Mouse (Mus musculus) urinary bladder, postnatal 10 days (tissue): ENCODE data around the gene Slfn14.
"Not testable (repeated sequence)": the region's sequence is repeated elsewhere in the genome, so short reads cannot be mapped to it uniquely, and the experiment has no call there.

ENCODE experiments used
- DNase-seq: peaks from one replicate; pipeline ENCODE4 v3.0.0; 2022; ENCODE audit warnings: low spot score

Gene Slfn14

DNA sequence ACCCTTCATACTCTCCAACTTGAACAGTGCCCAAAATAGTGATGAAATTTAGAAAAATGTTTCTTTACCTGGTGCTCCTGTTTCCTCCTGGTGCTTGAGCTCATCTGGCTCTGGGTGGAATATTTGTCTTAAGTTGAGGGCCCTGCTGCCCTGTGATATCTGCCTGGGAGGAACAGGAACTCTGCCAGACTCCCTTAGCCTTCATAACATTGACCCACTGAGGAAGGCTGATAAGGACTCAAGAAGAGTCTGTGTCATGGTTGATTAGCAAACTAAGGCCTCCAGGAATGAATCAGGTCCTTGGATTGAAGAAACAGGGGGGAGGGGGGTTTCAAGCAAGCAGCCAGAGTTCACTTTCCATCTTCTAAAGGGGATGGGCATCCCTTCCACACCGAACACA, at the start of gene Slfn14:
Gene Slfn14, minus strand, starts transcription at position 161 of the 400 bp plus-strand sequence.
- DNase-seq, result no peak

DNA sequence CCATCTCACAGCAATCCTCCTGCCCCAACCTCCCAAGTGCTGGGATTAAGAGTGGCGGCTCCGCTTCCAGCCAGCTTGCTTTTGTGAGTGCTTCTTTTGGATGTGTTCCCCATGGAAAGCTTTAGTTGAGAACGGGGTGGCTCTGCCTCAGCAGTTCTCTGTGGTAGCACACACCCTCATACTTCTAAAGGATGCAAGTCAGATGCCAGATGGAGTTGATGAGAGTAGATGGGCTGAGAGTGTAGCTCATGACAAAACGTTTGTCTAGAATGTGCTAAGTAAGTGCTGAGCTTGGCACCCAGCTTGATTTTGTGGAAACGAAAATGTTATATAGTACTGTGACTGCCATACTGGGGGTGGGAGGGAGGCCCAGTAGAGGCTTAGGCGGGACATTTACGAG, 49.3 kb upstream of the Slfn14 start:
- no peak for DNase-seq

DNA sequence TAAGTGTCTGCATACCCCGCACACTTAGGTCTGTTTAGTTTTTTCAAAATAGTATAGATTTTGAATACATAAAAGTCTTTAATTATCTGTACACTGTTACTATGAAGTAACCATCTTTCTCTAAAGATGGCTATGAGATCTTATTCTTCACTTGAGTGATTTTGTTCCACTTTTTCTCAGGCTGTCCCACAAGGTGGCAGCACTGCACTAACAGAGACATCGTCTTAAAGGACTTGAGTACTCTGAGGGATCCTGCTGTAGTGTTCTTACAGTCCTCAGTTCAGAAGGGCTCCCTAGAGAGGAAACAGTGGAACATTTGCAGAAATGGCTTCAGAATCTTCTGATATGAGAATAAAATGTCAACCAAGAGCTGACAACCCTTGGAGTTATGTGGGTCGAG, 40.9 kb upstream of the Slfn14 start:
- no peak for DNase-seq

DNA sequence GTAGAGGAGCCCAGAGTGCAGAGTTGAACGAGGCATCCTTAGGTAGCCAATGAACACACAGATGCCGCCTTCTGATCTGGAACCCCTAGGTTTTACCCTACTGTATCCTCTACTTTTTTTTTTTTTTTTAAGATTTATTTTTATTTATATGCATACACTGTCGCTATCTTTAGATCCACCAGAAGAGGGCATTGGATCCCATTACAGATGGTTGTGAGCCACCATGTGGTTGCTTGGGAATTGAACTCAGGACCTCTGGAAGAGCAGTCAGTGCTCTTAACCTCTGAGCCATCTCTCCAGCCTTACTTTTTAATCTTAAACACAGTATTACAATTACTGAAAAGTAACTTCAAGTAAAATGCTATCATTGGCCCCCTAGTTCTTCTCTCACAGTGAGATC, 40.2 kb upstream of the Slfn14 start:
- DNase-seq, result not testable (repeated sequence)

DNA sequence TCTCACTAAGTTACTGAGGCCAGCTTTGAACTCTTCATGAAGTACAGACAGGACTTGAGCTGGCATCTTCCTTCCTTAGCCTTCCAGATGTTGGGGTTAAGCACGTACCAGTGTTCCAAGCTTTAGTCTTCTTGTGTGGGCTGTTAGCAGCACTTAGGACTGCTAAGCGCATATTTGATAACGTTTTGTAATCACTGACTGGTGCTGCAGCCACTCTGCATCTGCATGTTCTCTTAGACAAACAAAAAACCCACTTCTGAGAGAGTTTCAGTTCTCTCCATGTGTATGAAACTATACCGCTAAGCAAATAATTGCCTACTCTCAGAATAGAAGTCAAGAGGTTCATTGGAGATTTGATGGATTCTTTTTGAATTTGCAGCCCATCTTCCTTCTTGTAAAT, 32.5 kb upstream of the Slfn14 start:
- no peak for DNase-seq

DNA sequence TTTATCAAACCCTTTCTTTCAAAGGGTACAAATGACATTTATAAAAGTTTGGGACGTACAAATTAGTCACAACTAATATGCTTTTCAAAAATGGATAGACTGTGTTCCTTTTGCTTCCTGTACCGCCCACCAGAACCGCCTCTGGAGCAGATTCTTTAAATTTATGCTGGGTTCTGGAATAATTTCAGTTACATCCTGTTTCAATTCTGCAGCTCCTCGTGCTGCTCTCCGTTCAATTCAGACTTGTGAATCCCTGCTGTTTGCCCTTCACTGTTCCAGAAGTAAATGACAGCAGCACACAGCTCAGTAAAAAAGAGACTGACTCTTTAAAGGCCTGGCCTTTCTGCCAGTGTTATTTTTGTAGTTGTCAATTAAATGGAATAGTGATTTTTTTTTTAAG, 25.9 kb upstream of the Slfn14 start:
- no peak for DNase-seq

DNA sequence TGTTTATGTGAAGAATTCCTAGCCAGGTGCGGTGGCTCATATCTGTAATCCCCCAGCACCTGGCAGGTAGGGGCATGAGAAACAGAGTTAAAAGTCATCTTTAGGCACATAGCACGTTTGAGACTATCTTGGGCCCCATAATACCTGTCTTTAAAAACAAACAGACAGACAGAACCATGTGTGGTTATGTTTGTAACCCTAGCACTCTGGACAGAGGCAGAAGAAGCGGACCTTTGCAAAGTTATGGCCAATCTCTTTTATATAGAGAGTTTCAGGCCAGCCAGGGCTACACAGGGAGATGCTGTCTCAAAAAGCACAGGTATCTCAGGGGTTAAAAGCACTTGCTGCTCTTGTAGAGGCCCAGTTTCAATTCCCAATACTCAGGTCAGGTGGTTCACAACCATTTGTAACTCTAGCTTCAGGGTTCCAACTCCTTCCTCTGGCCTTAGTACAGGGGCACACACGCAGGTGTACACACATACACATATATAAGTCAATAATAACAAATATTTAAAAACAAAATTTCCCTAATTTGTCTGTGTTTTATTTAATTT, 20.3 kb upstream of the Slfn14 start:
- DNase-seq, result no peak

DNA sequence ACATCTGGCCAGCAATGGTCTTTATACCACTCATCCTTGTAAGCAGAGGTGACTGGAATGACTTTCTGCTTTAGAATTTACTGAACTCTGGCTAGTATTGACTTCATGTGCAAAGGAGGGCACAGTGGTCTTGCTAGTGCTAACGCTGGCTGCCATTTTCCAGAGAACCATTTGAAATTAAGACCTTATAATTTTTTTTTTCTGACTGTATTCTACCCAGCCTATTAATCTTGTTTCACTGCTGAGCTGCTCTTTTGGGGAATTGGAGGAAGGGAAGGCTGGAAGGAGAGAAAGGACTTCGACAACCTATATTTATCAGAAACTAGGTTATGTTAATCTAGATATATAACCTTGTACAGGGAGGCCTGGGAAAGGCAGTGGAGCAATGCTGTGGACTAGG, 18.0 kb upstream of the Slfn14 start:
- no peak for DNase-seq

DNA sequence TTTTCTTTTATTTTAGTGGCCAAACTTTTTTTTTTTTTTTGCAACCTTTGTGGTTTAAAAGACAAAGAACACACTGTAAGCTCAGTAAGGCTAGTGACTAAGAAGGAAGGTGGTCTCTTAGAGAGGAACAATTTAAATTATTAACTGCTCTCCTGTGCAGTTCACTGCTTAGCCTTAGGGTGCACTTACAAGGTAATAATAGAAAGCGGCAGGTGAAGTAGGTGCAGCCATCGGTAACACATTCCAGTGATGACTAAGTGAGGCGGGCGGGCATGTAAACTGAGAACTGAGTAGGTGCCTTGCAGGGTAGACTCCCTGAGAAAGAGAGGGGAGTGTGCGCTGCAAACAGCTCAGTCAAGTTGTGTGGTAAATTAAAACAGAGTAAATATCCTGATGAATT, 17.2 kb upstream of the Slfn14 start:
- no peak for DNase-seq

DNA sequence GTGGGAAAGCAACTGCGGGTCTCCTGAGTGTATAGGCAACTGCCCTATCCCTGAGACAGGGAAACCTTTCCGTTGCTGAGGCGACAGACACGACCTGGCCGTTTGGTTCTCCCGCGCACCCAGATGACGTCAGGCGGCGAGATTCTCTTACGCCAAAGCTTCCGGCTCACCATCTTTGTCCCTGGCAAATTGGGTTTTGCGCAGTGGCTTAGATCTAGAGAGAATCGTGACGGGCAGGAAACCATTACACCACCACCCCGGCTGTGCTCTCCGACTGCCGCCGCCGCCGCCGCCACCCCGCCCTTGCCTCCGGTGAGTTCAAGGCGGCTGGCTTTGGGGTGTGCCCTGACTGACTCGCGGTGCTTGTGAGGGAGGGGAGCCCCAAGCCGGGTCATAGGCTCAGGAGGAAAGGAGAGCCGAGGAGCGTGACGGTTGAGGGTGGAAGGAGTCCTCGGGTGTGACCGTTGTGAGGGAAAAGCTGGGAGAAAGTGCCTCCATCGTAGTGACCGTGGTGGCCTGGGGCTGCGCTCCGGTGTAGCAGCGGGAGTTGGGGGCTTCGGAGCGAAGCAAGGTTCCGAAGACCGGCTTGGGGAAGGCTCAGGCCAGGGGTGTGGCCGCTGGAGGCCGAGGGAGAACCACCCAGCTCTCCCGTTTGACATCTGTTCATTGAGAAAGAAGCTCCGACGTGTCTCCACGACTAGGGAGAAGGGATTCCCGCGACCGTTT, 16.2 kb upstream of the Slfn14 start, which contains the start of gene Pex12:
Gene Pex12, minus strand, starts transcription at position 61 of the 726 bp plus-strand sequence.
- DNase-seq, result peak; percentile 87

DNA sequence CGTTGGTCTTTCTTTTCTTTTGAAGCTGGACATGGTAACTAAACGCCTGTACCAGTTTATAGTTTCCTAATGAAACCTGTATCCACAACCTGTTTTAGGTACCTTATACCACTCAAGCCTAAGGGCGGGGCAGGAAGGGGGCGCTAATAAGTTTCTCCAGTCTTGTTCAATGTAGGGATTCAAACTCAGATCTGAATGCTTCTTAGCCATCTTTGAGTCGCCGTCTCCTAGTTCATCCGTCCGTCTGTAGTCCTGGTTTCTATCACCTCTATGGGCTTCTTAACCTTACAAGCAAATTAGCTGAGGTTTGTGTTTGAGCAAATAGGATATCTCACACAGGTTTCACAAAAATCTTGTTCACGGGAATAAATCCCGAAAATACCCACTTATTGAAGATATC, 15.6 kb upstream of the Slfn14 start:
- no peak for DNase-seq

DNA sequence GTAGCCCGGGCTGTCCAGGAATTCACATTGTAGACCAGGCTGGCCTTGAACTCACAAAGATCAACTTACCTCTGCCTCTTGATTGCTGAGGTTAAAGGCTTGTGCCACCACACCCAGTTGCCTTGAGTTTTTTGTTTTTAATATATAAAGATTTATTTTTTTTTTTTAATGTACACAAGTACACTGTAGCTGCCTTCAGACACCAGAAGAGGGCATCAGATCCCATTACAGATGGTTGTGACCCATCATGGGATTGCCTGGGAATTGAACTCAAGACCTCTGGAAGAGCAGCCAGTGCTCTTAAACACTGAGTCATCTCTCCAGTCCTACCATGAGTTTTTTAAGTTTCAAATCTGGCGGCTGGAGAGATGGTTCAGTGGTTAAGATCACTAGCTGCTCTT, 14.9 kb upstream of the Slfn14 start:
- no peak for DNase-seq

DNA sequence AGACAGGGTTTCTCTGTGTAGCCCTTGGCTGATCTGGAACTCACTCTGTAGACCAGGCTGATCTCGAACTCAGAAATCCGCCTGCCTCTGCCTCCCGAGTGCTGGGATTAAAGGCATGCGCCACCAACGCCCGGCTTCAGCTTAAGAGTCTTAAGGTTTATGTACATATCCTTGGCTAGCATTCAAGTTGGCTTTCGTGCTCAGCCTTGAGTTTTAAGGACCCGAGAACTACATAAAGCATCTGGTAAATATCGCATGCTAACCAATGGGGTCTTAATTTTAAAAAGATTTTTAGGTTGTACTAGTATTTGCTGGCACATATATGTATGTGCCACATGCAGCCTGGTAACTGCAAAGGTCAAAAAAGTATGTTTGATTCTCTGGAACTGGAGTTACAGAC, 13.2 kb upstream of the Slfn14 start:
- DNase-seq, result no peak

DNA sequence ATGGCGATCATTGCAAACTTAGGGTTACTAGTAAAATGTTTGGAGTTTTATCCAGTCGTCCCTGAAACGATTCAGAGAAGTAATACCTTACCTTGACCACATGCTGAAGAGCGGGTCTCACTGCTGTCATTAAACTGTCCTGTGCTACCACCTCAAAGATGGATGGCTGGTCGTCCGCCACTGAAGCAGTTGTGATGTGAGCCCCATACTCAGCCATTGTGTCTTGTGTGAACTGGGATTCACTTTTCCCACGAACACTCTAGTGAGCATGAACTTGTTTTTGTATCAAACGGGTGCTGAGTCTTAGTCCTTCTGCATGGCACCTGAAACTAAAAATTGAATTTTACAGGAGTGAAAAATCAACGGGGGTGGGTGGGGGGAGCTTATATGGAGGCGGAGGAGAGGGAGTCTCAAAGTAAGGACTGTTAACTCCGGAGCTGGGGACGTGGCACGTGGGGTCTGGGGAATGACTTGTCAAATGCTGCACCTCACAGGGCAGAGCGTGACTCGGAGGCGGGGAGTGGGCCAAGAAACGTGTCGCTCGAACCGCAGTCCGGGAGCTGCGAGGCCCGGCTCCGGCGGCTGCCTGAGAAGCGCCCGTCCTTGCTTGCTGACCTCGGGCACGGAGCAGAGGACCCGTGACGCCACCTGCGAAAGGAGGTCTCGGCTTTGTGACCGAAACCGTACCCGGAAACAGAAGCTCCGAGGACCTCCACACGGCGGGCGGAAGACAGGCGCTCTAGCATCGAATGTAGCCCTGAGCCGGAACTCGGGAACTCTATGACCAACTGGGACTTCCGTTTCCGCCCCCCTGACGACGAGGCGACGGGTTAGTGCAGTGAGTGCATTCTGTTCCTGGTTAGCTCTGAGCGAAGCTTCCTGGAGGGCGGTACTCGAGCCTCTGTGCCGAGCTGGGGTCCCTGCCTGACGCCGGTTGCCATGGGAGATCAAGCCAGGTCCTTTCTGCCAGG, 12.0 kb upstream of the Slfn14 start, which contains the start of gene Ap2b1:
Gene Ap2b1, plus strand, starts transcription at position 800 of the 971 bp plus-strand sequence.
- DNase-seq, result peak; percentile 53

DNA sequence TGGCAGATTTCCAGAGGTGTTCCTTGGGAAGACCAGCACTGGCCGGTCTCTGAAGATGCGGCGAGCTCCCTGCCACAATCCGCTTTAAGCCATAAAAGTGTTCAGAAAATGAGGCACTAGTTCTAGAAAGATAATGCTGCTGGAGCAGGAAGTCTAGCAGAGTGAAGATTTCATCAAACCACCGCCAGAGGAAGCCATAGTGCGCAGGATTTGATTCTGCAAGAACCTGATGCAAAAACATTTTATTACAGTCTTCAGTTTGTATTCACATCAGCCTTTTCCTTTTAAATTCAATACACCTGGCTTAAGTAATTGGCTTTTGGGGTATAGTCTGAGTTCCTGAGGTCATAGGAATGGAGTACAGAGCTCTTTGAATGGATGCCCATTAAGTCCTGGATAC, 11.3 kb upstream of the Slfn14 start:
- no peak for DNase-seq

DNA sequence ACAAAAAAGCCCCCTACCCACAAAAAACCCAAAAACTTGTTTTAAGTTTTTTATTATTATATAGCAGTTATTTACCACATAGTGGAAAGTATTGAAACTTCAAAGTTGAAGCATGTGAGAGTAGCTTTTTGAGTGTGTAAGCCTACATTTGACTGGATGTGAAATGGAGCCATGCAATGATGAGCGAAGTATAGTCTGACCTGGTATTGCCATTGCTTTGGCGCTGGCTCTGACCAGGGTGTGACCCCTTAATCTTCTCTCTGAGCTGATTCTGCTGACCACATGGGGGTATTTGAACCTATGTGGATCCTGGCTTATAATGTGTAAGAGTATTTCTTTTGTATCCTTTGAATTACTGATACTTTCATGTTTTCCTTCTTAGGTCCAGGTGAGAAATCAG, 7.6 kb upstream of the Slfn14 start:
- no peak for DNase-seq

DNA sequence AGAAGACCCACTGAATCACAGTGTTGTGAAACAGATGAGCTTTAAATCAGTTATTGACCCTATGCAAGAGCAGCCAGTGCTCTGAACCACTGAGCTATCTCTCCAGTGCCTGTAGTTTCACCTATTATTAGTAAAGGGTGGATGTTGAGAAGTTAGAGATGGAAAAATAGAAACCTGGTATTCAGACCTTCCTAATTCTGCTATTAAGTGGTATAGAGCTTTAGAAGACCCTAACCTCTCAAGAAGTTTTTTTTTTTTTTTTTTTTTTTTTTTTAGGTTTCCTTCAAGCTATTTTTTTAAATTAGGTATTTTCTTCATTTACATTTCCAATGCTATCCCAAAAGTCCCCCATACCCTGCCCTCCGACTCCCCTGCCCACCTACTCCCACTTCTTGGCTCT, 6.7 kb upstream of the Slfn14 start:
- DNase-seq, result no peak

DNA sequence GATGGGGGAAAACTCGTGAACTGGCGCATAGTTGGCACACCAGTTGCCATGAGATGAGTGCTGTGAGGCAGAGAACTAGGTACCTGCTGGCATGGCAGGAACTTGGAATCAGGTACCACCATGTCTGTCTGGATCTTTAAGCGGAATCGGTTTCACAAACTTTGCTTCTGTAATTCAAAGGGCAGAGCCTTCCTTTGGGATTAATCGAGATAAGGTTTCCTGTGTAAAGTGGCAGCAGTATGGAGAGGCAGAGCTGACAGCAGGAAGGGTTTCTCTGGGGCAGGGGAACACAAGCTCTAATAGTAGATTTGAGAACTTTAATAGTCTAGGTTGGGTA, 5.7 kb upstream of the Slfn14 start:
- no peak for DNase-seq

DNA sequence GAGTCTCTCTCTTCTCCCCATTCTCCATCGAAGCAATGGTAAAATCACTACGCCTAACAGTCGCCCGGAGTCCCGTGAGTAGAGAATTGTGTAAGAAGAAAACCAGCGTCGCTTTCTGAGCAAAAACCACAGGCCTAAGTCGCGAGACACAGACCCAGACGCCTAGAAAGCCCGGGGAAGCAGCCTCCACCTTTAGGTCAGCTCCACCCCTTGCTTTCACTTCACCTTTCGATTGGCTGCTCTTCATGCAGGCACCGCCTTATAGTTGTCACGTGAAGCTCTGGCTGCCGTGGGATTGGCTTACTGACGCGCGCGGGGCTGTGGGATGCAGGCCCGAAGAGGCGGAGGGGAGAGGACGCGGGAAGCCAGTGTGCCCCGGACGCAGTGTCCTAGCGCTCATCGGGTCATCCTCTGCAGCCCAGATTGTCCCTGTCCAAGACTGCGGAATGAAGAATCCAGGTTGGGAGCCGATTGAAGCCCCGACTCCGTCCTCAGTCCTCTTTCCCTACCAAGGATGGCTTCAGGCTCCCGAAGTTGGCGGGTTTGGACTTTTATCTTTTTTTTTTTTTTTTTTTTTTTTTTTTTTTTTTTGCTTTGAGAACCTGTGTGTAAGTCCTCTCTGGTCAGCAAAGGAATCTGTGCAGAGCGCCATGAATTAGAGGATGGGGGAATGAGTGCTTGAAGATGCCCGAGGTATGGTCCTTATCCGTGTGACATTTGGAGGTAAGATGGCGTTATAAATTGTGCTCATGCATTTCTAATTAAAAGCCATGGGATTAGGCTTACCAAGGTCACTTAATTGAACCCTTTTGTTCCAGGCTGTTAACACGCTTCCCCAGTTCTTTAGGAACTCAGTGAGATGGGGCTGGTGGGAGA, 5.1 kb upstream of the Slfn14 start:
- peak; percentile 74 for DNase-seq

DNA sequence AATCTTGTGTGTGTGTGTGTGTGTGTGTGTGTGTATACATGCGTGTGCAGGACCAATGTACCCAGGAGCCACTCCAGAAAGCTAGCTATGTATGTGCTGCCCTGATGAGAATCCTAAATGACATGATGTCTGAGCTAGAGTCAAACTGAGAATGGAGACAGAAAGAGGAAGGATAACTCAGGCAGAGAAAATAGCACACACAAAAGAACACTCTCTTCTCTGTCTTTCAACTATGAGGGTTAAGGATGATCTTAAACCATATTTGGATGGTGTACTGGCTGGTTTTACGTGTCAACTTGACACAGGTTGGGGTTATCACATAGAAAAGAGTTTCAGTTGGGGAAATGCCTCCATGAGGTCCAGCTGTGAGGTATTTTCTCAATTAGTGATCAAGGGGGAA, 3.1 kb upstream of the Slfn14 start:
- DNase-seq, result no peak

DNA sequence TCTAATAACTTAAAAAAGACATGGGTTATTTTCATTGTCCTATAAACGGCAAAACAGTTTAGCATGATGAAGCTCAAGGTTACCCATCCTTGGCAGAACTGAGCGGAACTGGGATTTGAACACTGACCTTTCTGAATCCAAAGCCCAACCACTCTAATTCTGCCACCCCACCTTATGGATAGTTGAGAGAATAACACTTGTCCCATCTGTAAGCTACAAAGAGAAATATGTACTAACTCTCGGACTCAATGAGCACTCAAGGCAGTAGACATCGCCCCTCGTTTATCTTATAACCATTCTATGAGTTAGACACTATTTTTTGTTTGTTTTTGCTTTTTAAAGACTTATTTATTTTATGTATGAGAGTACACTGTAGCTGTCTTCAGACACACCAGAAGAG, 2.5 kb upstream of the Slfn14 start:
- DNase-seq, result no peak

DNA sequence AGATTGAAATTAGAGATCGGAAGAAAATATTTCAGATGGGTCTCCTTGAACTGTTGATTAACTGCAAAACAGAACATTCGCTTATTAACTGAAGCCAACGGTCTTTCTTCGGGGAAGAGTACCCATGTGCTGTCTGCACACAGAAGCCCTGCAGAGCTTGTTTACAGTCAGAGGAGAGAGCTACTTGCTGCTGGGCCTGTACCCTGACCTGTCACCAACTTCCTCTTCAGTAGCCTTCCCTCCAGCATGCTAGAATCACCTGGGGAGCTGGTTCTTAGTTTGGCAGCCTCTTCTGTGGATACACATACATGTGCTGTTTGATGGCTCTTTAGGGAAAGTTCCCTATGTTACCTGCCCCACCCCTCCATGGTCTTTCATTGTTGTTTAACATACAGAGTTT, 899 bp downstream of the Slfn14 start:
- no peak for DNase-seq
